Mouse (Mus musculus) CH12.LX (cell line): ENCODE measurements around the gene Fundc2. TPM values are rescaled to one million over a fixed set of nuclear protein-coding genes. Genes with fewer than 3 reads are reported as not detected.

Experiments used
- DNase-seq: peaks from one replicate; pipeline ENCODE4 v3.0.0-alpha.2; 2013; ENCODE audit errors: extremely low read depth
- H3K27ac ChIP-seq: 2 replicates; pipeline ENCODE4 v1.5.1; 2012; ENCODE audit warnings: low read depth, mild to moderate bottlenecking, control low read depth, moderate library complexity; ENCODE audit not compliant: insufficient read depth
- H3K27me3 ChIP-seq: replicated peaks from 2 replicates; pipeline ENCODE3; 2012; ENCODE audit warnings: inconsistent platforms
- H3K36me3 ChIP-seq, 2 experiments: replicated peaks in 1 of 2; 2 replicates each; pipeline versions ENCODE3 to v1.6.1; 2012; ENCODE audit warnings: inconsistent platforms in 1 of 2, low read length in 1 of 2, mild to moderate bottlenecking in 1 of 2, mixed read lengths in 1 of 2, moderate library complexity in 1 of 2; ENCODE audit not compliant: control insufficient read depth in 1 of 2, insufficient read depth in 1 of 2
- H3K4me1 ChIP-seq, 2 experiments: 2 replicates each; pipeline ENCODE4 v1.6.1; 2012; ENCODE audit warnings: inconsistent platforms in 1 of 2, moderate library complexity in 1 of 2; ENCODE audit not compliant: insufficient read depth in 2 of 2, control insufficient read depth in 1 of 2
- H3K4me2 ChIP-seq: 2 replicates; pipeline ENCODE4 v1.6.1; 2012; ENCODE audit warnings: low read depth, mild to moderate bottlenecking, control low read depth; ENCODE audit not compliant: poor library complexity, insufficient read depth, severe bottlenecking
- H3K4me3 ChIP-seq, 3 experiments: fragments of 150-350 bp in 1 of 3; sonication (generic) in 1 of 3; replicated peaks in 1 of 3; 2 replicates each; pipeline versions ENCODE3 to v1.5.1; 2011 to 2012; ENCODE audit warnings: low read depth in 2 of 3, low read length in 2 of 3, mild to moderate bottlenecking in 2 of 3, moderate library complexity in 2 of 3, control low read depth in 1 of 3, improper control_type of control experiment in 1 of 3, inconsistent platforms in 1 of 3, mixed read lengths in 1 of 3; ENCODE audit not compliant: poor library complexity in 1 of 3
- H3K79me2 ChIP-seq: replicated peaks from 2 replicates; pipeline ENCODE4 v1.6.1; 2012; ENCODE audit warnings: mild to moderate bottlenecking, moderate library complexity; ENCODE audit not compliant: control insufficient read depth, poor library complexity, insufficient read depth, severe bottlenecking; ENCODE audit errors: extremely low read depth
- H3K9ac ChIP-seq: 2 replicates; pipeline ENCODE4 v1.6.1; 2012; ENCODE audit warnings: low read depth, mild to moderate bottlenecking, control low read depth, moderate library complexity; ENCODE audit not compliant: insufficient read depth
- H3K9me3 ChIP-seq: replicated peaks from 2 replicates; pipeline ENCODE3; 2012; ENCODE audit warnings: low read length, inconsistent platforms, mixed read lengths
- BHLHE40 ChIP-seq: IDR thresholded peaks from 2 replicates; pipeline ENCODE4 v1.6.1; 2011; ENCODE audit warnings: mild to moderate bottlenecking, low read depth, low read length, improper control_type of control experiment
- CHD1 ChIP-seq: IDR thresholded peaks from 2 replicates; pipeline ENCODE4 v1.6.1; 2012; ENCODE audit warnings: low read depth, low read length, improper control_type of control experiment, inconsistent platforms
- CHD2 ChIP-seq: IDR thresholded peaks from 2 replicates; pipeline ENCODE4 v1.6.1; 2011; ENCODE audit warnings: low read length, improper control_type of control experiment
- CTCF ChIP-seq, 2 experiments: IDR thresholded peaks in 1 of 2; conservative IDR thresholded peaks in 1 of 2; 2 replicates each; pipeline ENCODE4 v1.5.1; 2011 to 2012; ENCODE audit warnings: low read depth in 2 of 2, low read length in 2 of 2, improper control_type of control experiment in 1 of 2, inconsistent platforms in 1 of 2, mild to moderate bottlenecking in 1 of 2, moderate library complexity in 1 of 2
- E2F4 ChIP-seq: IDR thresholded peaks from 2 replicates; pipeline ENCODE4 v1.6.1; 2011; ENCODE audit warnings: low read depth, low read length, improper control_type of control experiment; ENCODE audit not compliant: insufficient replicate concordance
- ELF1 ChIP-seq: IDR thresholded peaks from 2 replicates; pipeline ENCODE4 v1.6.1; 2014; ENCODE audit warnings: low read depth, mild to moderate bottlenecking, inconsistent platforms, low read length, improper control_type of control experiment
- EP300 ChIP-seq: IDR thresholded peaks from 2 replicates; pipeline ENCODE4 v1.6.1; 2011; ENCODE audit warnings: low read length, improper control_type of control experiment
- ETS1 ChIP-seq: conservative IDR thresholded peaks from 2 replicates; pipeline ENCODE4 v1.6.1; 2012; ENCODE audit warnings: low read depth, mild to moderate bottlenecking, inconsistent platforms, low read length, improper control_type of control experiment, moderate library complexity
- GABPA ChIP-seq: IDR thresholded peaks from 2 replicates; pipeline ENCODE4 v1.6.1; 2012; ENCODE audit warnings: low read depth, low read length, improper control_type of control experiment, inconsistent platforms; ENCODE audit not compliant: insufficient replicate concordance
- HCFC1 ChIP-seq: IDR thresholded peaks from 2 replicates; pipeline ENCODE4 v1.6.1; 2012; ENCODE audit warnings: low read depth, mild to moderate bottlenecking, inconsistent platforms, low read length, improper control_type of control experiment
- IRF4 ChIP-seq: IDR thresholded peaks from 2 replicates; pipeline ENCODE4 v1.6.1; 2014; ENCODE audit warnings: low read depth, mild to moderate bottlenecking, inconsistent platforms, low read length, improper control_type of control experiment
- JUN ChIP-seq: IDR thresholded peaks from 2 replicates; pipeline ENCODE4 v1.6.1; 2011; ENCODE audit warnings: low read depth, mild to moderate bottlenecking, low read length, improper control_type of control experiment, moderate library complexity; ENCODE audit not compliant: insufficient read depth
- JUND ChIP-seq: conservative IDR thresholded peaks from 2 replicates; pipeline ENCODE4 v1.6.1; 2011; ENCODE audit warnings: low read depth, low read length, improper control_type of control experiment
- KAT2A ChIP-seq: IDR thresholded peaks from 2 replicates; pipeline ENCODE4 v1.6.1; 2012; ENCODE audit warnings: low read length, improper control_type of control experiment, inconsistent platforms; ENCODE audit not compliant: insufficient replicate concordance
- MAFK ChIP-seq: IDR thresholded peaks from 2 replicates; pipeline ENCODE4 v1.6.1; 2011; ENCODE audit warnings: low read length, improper control_type of control experiment; ENCODE audit not compliant: insufficient replicate concordance
- MAX ChIP-seq: IDR thresholded peaks from 2 replicates; pipeline ENCODE4 v1.6.1; 2011; ENCODE audit warnings: low read length, improper control_type of control experiment
- MAZ ChIP-seq: IDR thresholded peaks from 2 replicates; pipeline ENCODE4 v1.6.1; 2012; ENCODE audit warnings: low read depth, mild to moderate bottlenecking, inconsistent platforms, low read length, improper control_type of control experiment, moderate library complexity
- MEF2A ChIP-seq: IDR thresholded peaks from 2 replicates; pipeline ENCODE4 v1.6.1; 2014; ENCODE audit warnings: low read depth, mild to moderate bottlenecking, inconsistent platforms, low read length, improper control_type of control experiment, borderline replicate concordance
- MXI1 ChIP-seq: IDR thresholded peaks from 2 replicates; pipeline ENCODE4 v1.6.1; 2011; ENCODE audit warnings: mild to moderate bottlenecking, low read depth, low read length, improper control_type of control experiment
- MYC ChIP-seq: IDR thresholded peaks from 2 replicates; pipeline ENCODE4 v1.6.1; 2011; ENCODE audit warnings: low read depth, mild to moderate bottlenecking, improper control_type of control experiment, low read length
- NELFE ChIP-seq: IDR thresholded peaks from 2 replicates; pipeline ENCODE4 v1.6.1; 2011; ENCODE audit warnings: low read depth, low read length, improper control_type of control experiment
- NRF1 ChIP-seq: IDR thresholded peaks from 2 replicates; pipeline ENCODE4 v1.6.1; 2014; ENCODE audit warnings: low read depth, mild to moderate bottlenecking, inconsistent platforms, low read length, improper control_type of control experiment, moderate library complexity
- PAX5 ChIP-seq: IDR thresholded peaks from 2 replicates; pipeline ENCODE4 v1.6.1; 2012; ENCODE audit warnings: low read length, inconsistent platforms, mixed read lengths
- POLR2A ChIP-seq: IDR thresholded peaks from 2 replicates; pipeline ENCODE4 v1.6.1; 2011; ENCODE audit warnings: low read depth, mild to moderate bottlenecking, improper control_type of control experiment, low read length
- POLR2AphosphoS2 ChIP-seq: IDR thresholded peaks from 2 replicates; pipeline ENCODE4 v1.6.1; 2011; ENCODE audit warnings: low read depth, low read length, improper control_type of control experiment
- RAD21 ChIP-seq: IDR thresholded peaks from 2 replicates; pipeline ENCODE4 v1.6.1; 2011; ENCODE audit warnings: low read depth, mild to moderate bottlenecking, low read length, improper control_type of control experiment, moderate library complexity
- RCOR1 ChIP-seq: conservative IDR thresholded peaks from 2 replicates; pipeline ENCODE4 v1.6.1; 2012; ENCODE audit warnings: low read depth, mild to moderate bottlenecking, inconsistent platforms, low read length, improper control_type of control experiment
- SIN3A ChIP-seq: IDR thresholded peaks from 2 replicates; pipeline ENCODE4 v1.6.1; 2012; ENCODE audit warnings: low read length, improper control_type of control experiment, inconsistent platforms
- SMC3 ChIP-seq: IDR thresholded peaks from 2 replicates; pipeline ENCODE4 v1.6.1; 2011; ENCODE audit warnings: low read depth, low read length, improper control_type of control experiment
- TBP ChIP-seq: conservative IDR thresholded peaks from 2 replicates; pipeline ENCODE4 v1.6.1; 2011; ENCODE audit warnings: low read depth, low read length, improper control_type of control experiment
- TCF12 ChIP-seq: IDR thresholded peaks from 2 replicates; pipeline ENCODE4 v1.6.1; 2014; ENCODE audit warnings: low read depth, mild to moderate bottlenecking, inconsistent platforms, low read length, improper control_type of control experiment
- UBTF ChIP-seq: IDR thresholded peaks from 2 replicates; pipeline ENCODE4 v1.6.1; 2012; ENCODE audit warnings: low read depth, mild to moderate bottlenecking, inconsistent platforms, low read length, improper control_type of control experiment, moderate library complexity
- USF1 ChIP-seq: IDR thresholded peaks from 2 replicates; pipeline ENCODE4 v1.6.1; 2014; ENCODE audit warnings: low read depth, mild to moderate bottlenecking, inconsistent platforms, low read length, improper control_type of control experiment
- USF2 ChIP-seq: conservative IDR thresholded peaks from 2 replicates; pipeline ENCODE4 v1.6.1; 2011; ENCODE audit warnings: low read depth, low read length, improper control_type of control experiment
- ZC3H11A ChIP-seq: IDR thresholded peaks from 2 replicates; pipeline ENCODE4 v1.6.1; 2012; ENCODE audit warnings: low read depth, mild to moderate bottlenecking, inconsistent platforms, low read length, improper control_type of control experiment
- ZKSCAN1 ChIP-seq: IDR thresholded peaks from 2 replicates; pipeline ENCODE4 v1.6.1; 2012; ENCODE audit warnings: low read depth, inconsistent platforms, low read length, improper control_type of control experiment, borderline replicate concordance
- ZMIZ1 ChIP-seq: IDR thresholded peaks from 2 replicates; pipeline ENCODE4 v1.6.1; 2012; ENCODE audit warnings: low read depth, mild to moderate bottlenecking, inconsistent platforms, low read length, improper control_type of control experiment
- ZNF384 ChIP-seq: IDR thresholded peaks from 2 replicates; pipeline ENCODE4 v1.6.1; 2012; ENCODE audit warnings: low read depth, low read length, improper control_type of control experiment, inconsistent platforms
- dilution Hi-C: fragments of 300-500 bp; cut with MboI; formaldehyde crosslinking; loops from 2 replicates; pipeline ENCODE4 v1.14.3; 2020; ENCODE audit warnings: low sequenced_read_pairs; ENCODE audit not compliant: extremely low pct_unique_long_range_greater_than_20kb, extremely low pct_ligation_motif_present
- in situ Hi-C: fragments of 300-500 bp; cut with MboI; formaldehyde crosslinking; loops from 3 replicates; pipeline ENCODE4 v1.14.3; 2019; ENCODE audit warnings: low sequenced_read_pairs, low pct_ligation_motif_present, low pct_unique_long_range_greater_than_20kb, mixed read lengths
- polyA plus RNA-seq: library from polyadenylated mRNA; unstranded; fragments of >175 nt; gene quantifications from 2 replicates; pipeline ENCODE4 v1.2.1, GENCODE M21; 2012; ENCODE audit warnings: low read depth; ENCODE audit not compliant: insufficient read length
- total RNA-seq, 2 experiments: library from RNA; depleted of rRNA; stranded (reverse); fragments of 300-350 nt in 1 of 2; fragments of >200 nt in 1 of 2; gene quantifications; 2 replicates each; pipeline ENCODE4 v1.2.3; 2012 to 2014

Fundc2 gene
- total and polyA plus RNA-seq, 3 experiments = 13.3 to 42.9 (median 27.4) TPM

DNA sequence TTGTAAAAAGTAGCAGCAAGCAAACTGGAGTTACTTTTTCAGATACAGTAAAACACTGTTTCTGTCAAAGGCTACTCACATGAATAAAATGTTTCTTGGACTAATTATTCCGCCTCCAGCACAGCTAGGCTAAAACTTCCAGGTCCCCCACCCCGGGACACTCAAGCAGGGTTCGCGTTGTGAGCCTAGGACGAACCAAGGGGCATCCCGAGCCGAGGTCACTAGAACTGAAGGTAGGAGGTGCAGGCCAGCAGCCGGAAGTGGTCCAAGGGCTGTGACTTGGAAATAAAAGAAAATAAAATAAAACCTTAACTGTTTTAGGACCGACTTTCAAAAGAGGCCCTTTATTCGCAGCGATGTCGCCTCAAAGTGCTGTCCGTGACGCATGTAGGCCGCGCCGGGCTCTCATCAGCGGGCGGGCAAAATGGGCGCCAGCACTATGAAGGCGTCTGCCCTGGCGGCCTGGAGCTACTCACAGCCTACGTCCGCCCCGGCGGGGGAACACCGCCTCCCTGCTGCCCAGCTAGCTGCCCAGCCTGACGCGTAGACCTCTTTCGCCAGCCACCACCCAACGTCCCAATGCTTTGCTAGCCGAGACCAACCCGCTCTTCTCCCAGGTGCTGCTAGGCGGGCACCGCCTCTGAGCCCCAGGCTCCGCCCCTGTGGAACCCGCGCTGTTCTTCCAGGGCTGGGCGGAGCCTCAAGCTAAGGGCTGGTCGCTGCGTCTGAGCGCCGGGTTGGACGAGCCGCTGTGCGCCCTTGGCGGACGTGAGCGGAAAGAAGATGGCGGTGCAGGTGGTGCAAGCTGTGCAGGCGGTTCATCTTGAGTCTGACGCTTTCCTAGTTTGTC, 34.0 kb downstream of the Fundc2 start, which contains the start of the genes Cmc4, Mtcp1 and Brcc3:
Cmc4 (minus strand) TSS at position 649 of the 850 bp plus-strand sequence.
Mtcp1 (minus strand) TSS at position 653 of the 850 bp plus-strand sequence.
Brcc3 (plus strand) TSS at position 693 of the 850 bp plus-strand sequence.
- peaks cover 0 to 5% of the 10 kb centered on the region in 2 experiments; a peak in 2 of 4 replicates for H3K4me1 ChIP-seq
- in situ Hi-C loops = no loop called here
- DNase-seq = peak; percentile 86
- H3K79me2 ChIP-seq = peaks cover 4% of the 10 kb centered on the region
- dilution Hi-C loops = no loop called here
- H3K27ac ChIP-seq = peak within 1 kb of the TSS; percentile 86
- peak within 1 kb of the TSS; percentile 59 to 85 (median 82) for H3K4me3 ChIP-seq
- TF ChIP-seq ZKSCAN1 (no peak), CHD1 (no peak; the same call in 1 of the 2 replicates), EP300 (no peak), BHLHE40 (no peak), PAX5 (no peak), ETS1 (no peak), MYC (no peak), ZC3H11A (no peak), NRF1 (peak; percentile 39; the same call in 1 of the 2 replicates), TBP (0 out of 2 replicates have a peak, but pooled peaks have one; percentile 57), SMC3 (no peak), HCFC1 (peak; percentile 58), MAZ (no peak), MAFK (no peak), MEF2A (no peak), KAT2A (no peak), ZMIZ1 (peak; percentile 64), JUN (no peak), GABPA (no peak), TCF12 (peak; percentile 71; the same call in 1 of the 2 replicates), POLR2AphosphoS2 (no peak), ELF1 (no peak), IRF4 (no peak), UBTF (0 out of 2 replicates have a peak, but pooled peaks have one; percentile 35), USF1 (no peak), SIN3A (0 out of 2 replicates have a peak, but pooled peaks have one; percentile 24), E2F4 (no peak), NELFE (peak; percentile 72), CTCF (conservative IDR thresholded peaks at IDR 0.05 in 1 of 2, IDR thresholded peaks at IDR 0.05 in 1 of 2; ENCODE audit: low read depth in 2 of 2, low read length in 2 of 2) (no peak), CHD2 (no peak), RAD21 (no peak), JUND (no peak), POLR2A (peak; percentile 95), RCOR1 (no peak), USF2 (no peak), MAX (no peak), MXI1 (no peak), ZNF384 (no peak)
- H3K4me2 ChIP-seq = peak within 1 kb of the TSS; percentile 61; the same call in 1 of the 2 replicates
- peaks cover 0 to 5% of the 10 kb centered on the region in 2 experiments for H3K36me3 ChIP-seq
- H3K27me3 ChIP-seq = no peaks in the 10 kb centered on the region
- H3K9ac ChIP-seq = peak within 1 kb of the TSS; percentile 96
- no peaks in the 10 kb centered on the region for H3K9me3 ChIP-seq
